Mouse (Mus musculus) heart, embryonic 13.5 days (tissue): Measurements from ENCODE around the gene Ttll5. TPM values are rescaled to one million over a fixed set of nuclear protein-coding genes. Genes with fewer than 3 reads are reported as not detected.

Experiments used
- polyA plus RNA-seq: library from polyadenylated mRNA; unstranded; fragments of >200 nt; fragmentation: Nextera tagmentation; extraction: Ambion mirVana; gene quantifications from 2 replicates; pipeline ENCODE4 v1.2.1, GENCODE M21; 2015

Ttll5 gene
- polyA plus RNA-seq, 1 experiment from 2014 or later: 10.2 TPM

Other genes starting within 250 kb of the Ttll5 start
- 0.20 and 0.47 TPM in 2 replicates for gene Jdp2, start 225.6 kb upstream of the Ttll5 start, polyA plus RNA-seq
- gene Batf, start 138.0 kb upstream of the Ttll5 start, polyA plus RNA-seq: 5.3 and 6.7 TPM in 2 replicates
- 5.4 and 5.7 TPM in 2 replicates for gene Flvcr2, start 78.1 kb upstream of the Ttll5 start, polyA plus RNA-seq
- 65.7 and 71.7 TPM in 2 replicates for gene Erg28, start 109 bp upstream of the Ttll5 start, polyA plus RNA-seq